Mouse (Mus musculus): Measurements from ENCODE around the gene Pde4b. TPM values are rescaled to one million over a fixed set of nuclear protein-coding genes. Genes with fewer than 3 reads are reported as not detected.

Pde4b gene
- 79.7 TPM for polyA plus RNA-seq (2017; shearing (Covaris generic))

DNA sequence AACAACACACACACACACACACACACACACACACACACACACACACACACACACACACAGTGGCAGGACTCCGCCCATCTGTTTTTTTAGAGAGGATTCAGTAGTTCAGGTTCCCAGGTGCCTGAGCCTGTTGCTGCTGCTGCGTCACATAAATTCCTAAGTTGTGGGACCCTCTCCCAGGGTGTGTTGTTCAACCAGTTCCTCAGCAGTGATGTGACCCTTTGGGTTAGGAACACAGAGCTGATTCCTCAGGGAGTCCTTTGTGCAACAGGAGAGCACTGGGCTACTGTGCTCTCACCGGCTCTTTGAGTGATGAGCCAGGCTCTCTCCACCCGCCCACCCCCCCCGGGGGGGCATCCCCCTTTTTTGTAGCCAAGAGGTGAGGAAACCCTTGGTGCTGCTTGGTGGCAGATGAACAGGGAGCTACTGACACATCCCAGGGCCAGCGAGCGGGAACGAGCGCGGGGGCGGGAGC lies at the start of gene Pde4b:
Gene Pde4b, plus strand, starts transcription at position 453 of the 475 bp plus-strand sequence.

Other genes with a start within 250 kb of the Pde4b start
- not detected for gene B020004J07Rik, start 243.5 kb upstream of the Pde4b start, polyA plus RNA-seq (2017; shearing (Covaris generic))
- gene C130073F10Rik, start 193.8 kb upstream of the Pde4b start, polyA plus RNA-seq (2017; shearing (Covaris generic)): not detected
- gene Gm12800, start 178.4 kb upstream of the Pde4b start, polyA plus RNA-seq (2017; shearing (Covaris generic)): not detected
- gene Gm12794, start 147.1 kb upstream of the Pde4b start, polyA plus RNA-seq (2017; shearing (Covaris generic)): not detected
- gene Gm12790, start 106.5 kb upstream of the Pde4b start, polyA plus RNA-seq (2017; shearing (Covaris generic)): not detected
- gene Gm12789, start 100.9 kb upstream of the Pde4b start, polyA plus RNA-seq (2017; shearing (Covaris generic)): not detected